Mouse (Mus musculus) heart, postnatal 0 days (tissue): Measurements from ENCODE around the gene Slain2.

Experiments
- CTCF ChIP-seq: IDR thresholded peaks from 2 replicates; pipeline ENCODE4 v1.5.1; 2016; ENCODE audit warnings: antibody characterized with exemption, control low read depth, low read depth
- EP300 ChIP-seq: IDR thresholded peaks from 2 replicates; pipeline ENCODE4 v1.6.1; 2016; ENCODE audit warnings: antibody characterized with exemption, low read depth

DNA sequence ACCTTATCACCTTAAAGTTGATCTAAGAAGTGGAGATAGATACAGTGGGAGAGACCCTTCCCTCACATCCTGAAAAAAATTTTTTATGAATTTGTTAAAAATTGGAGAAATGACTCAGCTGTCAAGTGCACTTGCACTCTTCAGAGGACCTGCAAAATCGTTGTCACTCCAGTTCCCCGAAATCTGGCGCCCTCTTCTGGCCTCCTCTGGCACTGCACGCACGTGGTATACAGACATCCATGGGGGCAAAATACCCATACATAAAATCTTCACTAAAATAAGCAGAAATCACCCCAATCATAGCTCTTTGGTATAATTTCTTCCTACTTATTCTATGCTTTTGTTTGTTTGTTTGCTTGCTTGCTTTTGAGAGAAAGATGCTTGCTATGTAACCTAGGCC is 20.1 kb upstream of the Slain2 start:
- peak; percentile 43 for TF ChIP-seq CTCF
- TF ChIP-seq EP300: no peak
